11 mouse cellular contexts compared by ENCODE assay signal in the genomic region with DNA sequence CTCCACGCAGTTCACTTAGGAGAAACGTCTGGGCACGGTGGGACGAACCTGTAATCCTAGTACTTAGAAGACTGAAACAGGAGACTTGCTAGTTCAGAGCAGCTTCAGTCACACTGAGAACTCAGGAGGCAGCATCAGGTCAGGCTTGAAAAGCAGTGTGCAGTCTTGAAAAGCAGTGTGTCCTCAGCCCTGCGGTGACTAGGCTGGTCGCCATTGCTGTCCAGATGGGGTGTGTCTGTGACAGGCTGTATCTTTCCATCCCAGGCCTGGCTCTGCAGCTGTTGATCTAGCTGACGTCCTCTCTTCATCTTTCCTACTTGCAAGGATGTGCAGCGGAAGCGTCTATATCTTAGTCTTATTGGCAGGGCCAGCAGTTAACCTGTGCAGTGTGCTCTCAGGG. TPM values are rescaled to one million over a fixed set of nuclear protein-coding genes. Genes with fewer than 3 reads are reported as not detected.
A peak's percentile ranks its signal among the peaks of the same experiment; 100 is the strongest.
DNase-seq lines count a peak whose midpoint lies in the region; ATAC-seq and TF ChIP-seq lines count a peak whose summit lies in the region.
"Had no signal": no experiment of that assay in that cellular context is flagged by ENCODE, and none has a peak within 500 bp of the region (broad histone marks: within the 10 kb centered on the region; RNA-seq: fewer than 3 reads in every experiment).

No protein-coding gene starts in this region.

- ATAC-seq in kidney, postnatal 0 days (replicated peaks; ENCODE audit: low FRiP score, low read depth), result peak; percentile 47; the same call in 1 of the 2 replicates
- ATAC-seq in heart, postnatal 0 days (ENCODE audit: insufficient read depth, low read depth), result no peak

- TF ChIP-seq CTCF in kidney, postnatal 0 days (IDR thresholded peaks at IDR 0.05; ENCODE audit: low read depth), result no peak
- TF ChIP-seq CTCF in heart, postnatal 0 days (IDR thresholded peaks at IDR 0.05; ENCODE audit: low read depth), result no peak
- no peak for TF ChIP-seq CTCF in liver, adult 2 months (IDR thresholded peaks at IDR 0.05; ENCODE audit: low read depth, low read length)

- peaks cover 12% of the 10 kb centered on the region; the same call in 1 of the 2 replicates for H3K4me1 ChIP-seq in kidney, postnatal 0 days (replicated peaks; ENCODE audit: insufficient read depth, low read length)
- peaks cover 16% of the 10 kb centered on the region; the same call in 1 of the 2 replicates for H3K4me1 ChIP-seq in heart, postnatal 0 days (ENCODE audit: control insufficient read depth, insufficient read depth)
- peaks cover 8% of the 10 kb centered on the region for H3K4me1 ChIP-seq in liver, adult 2 months (ENCODE audit: control insufficient read depth, insufficient read depth, low read length)

- WGBS in kidney, postnatal 0 days, result 45% methylated on average over 9 of the region's 9 CpGs
- 70% methylated on average over 9 of the region's 9 CpGs for WGBS in heart, postnatal 0 days
- WGBS in liver, adult 2 months, result 79% methylated on average over 9 of the region's 9 CpGs

- H3K9me3 ChIP-seq in kidney, postnatal 0 days (replicated peaks; ENCODE audit: low read length), result no peaks in the 10 kb centered on the region
- no peaks in the 10 kb centered on the region for H3K9me3 ChIP-seq in heart, postnatal 0 days (replicated peaks; ENCODE audit: control insufficient read depth, low read length)
- H3K9me3 ChIP-seq: embryonic facial prominence, embryonic 15.5 days; G1E had no signal

- no peak overlapping the region for H3K4me2 ChIP-seq in kidney, postnatal 0 days (ENCODE audit: low read length)
- no peak overlapping the region for H3K4me2 ChIP-seq in heart, postnatal 0 days (ENCODE audit: low read depth, low read length)
- H3K4me2 ChIP-seq: embryonic facial prominence, embryonic 15.5 days had no signal

- no peak for TF ChIP-seq POLR2A in liver, adult 2 months (IDR thresholded peaks at IDR 0.05; ENCODE audit: extremely low read depth, insufficient read depth, low read length)

- no peaks in the 10 kb centered on the region for H3K27me3 ChIP-seq in kidney, postnatal 0 days (ENCODE audit: insufficient read depth, low read length)
- no peaks in the 10 kb centered on the region for H3K27me3 ChIP-seq in heart, postnatal 0 days (ENCODE audit: control insufficient read depth, insufficient read depth, low read length)
- no peaks in the 10 kb centered on the region for H3K27me3 ChIP-seq in liver, adult 2 months (ENCODE audit: control insufficient read depth, insufficient read depth, low read length)
- H3K27me3 ChIP-seq: embryonic facial prominence, embryonic 15.5 days had no signal

- no peak overlapping the region for H3K4me3 ChIP-seq in kidney, postnatal 0 days (replicated peaks; ENCODE audit: low read depth, low read length)
- H3K4me3 ChIP-seq in heart, postnatal 0 days (ENCODE audit: low read depth, low read length), result no peak overlapping the region
- H3K4me3 ChIP-seq in liver, adult 2 months (ENCODE audit: insufficient read depth, low read depth, low read length), result no peak overlapping the region
- H3K4me3 ChIP-seq: embryonic facial prominence, embryonic 15.5 days had no signal

- H3K36me3 ChIP-seq in kidney, postnatal 0 days (ENCODE audit: insufficient read depth, low read length), result peaks cover 24% of the 10 kb centered on the region
- H3K36me3 ChIP-seq in heart, postnatal 0 days (replicated peaks; ENCODE audit: control insufficient read depth, insufficient read depth, low read length), result peaks cover 17% of the 10 kb centered on the region
- H3K36me3 ChIP-seq in liver, adult 2 months (ENCODE audit: control insufficient read depth, insufficient read depth, low read length), result no peaks in the 10 kb centered on the region

- peak; percentile 61 for DNase-seq in kidney, postnatal 0 days (ENCODE audit: low spot score)
- no peak for DNase-seq in kidney, adult 11 months
- peak; percentile 5 for DNase-seq in heart, postnatal 0 days (ENCODE audit: low spot score)
- no peak for DNase-seq in liver, adult 2 months (ENCODE audit: extremely low read depth, low read depth, low spot score)
- peak; percentile 72 to 85 for DNase-seq in spleen, postnatal 10 days (ENCODE audit: low spot score in 2 of 2)
- DNase-seq in cerebellum, postnatal 10 days, result no peak
- no peak for DNase-seq in cerebellum, postnatal 25 days
- no peak for DNase-seq in cerebellum, adult 11 months
- DNase-seq: gastrocnemius, postnatal 25 days had no signal

- peak overlapping the region; percentile 79 for H3K27ac ChIP-seq in kidney, postnatal 0 days
- H3K27ac ChIP-seq in heart, postnatal 0 days (ENCODE audit: low read depth), result peak overlapping the region; percentile 73
- peak overlapping the region; percentile 60 for H3K27ac ChIP-seq in liver, adult 2 months (replicated peaks; ENCODE audit: insufficient read depth, low read depth, low read length)

- H3K79me2 ChIP-seq in liver, adult 2 months (ENCODE audit: control insufficient read depth, insufficient read depth, low read length), result no peaks in the 10 kb centered on the region

- no peak for TF ChIP-seq EP300 in heart, postnatal 0 days (IDR thresholded peaks at IDR 0.05; ENCODE audit: low read depth)

- no peak overlapping the region for H3K9ac ChIP-seq in kidney, postnatal 0 days (ENCODE audit: low read depth, low read length)
- no peak overlapping the region for H3K9ac ChIP-seq in heart, postnatal 0 days (replicated peaks; ENCODE audit: low read depth, low read length)
- H3K9ac ChIP-seq in liver, adult 2 months (ENCODE audit: low read depth, low read length), result no peak overlapping the region
- H3K9ac ChIP-seq: embryonic facial prominence, embryonic 15.5 days had no signal

RNA-seq across cellular contexts. Expression of gene Gan, which starts 42.9 kb away (rescaled TPM):
- polyA plus RNA-seq in kidney, postnatal 0 days (2015; fragmentation: Nextera tagmentation; extraction: Ambion mirVana), result 1.1 and 1.2 TPM in 2 replicates
- 3.1 and 4.0 TPM in 2 replicates for total RNA-seq in heart, postnatal 0 days (2014; rRNA removed; ENCODE audit: low replicate concordance)
- polyA plus RNA-seq in heart, postnatal 0 days (2015; fragmentation: Nextera tagmentation; extraction: Ambion mirVana), result 0.60 and 0.99 TPM in 2 replicates
- total RNA-seq in liver, adult 2 months (2014; rRNA removed), result 1.2 and 1.3 TPM in 2 replicates
- 1.1 and 1.5 TPM in 2 replicates for polyA plus RNA-seq in liver, adult 2 months (2012; rRNA removed)

RNA-seq across cellular contexts. Expression of gene Cmip, which starts 56.1 kb away (rescaled TPM):
- polyA plus RNA-seq in kidney, postnatal 0 days (2015; fragmentation: Nextera tagmentation; extraction: Ambion mirVana), result 31.3 and 36.8 TPM in 2 replicates
- 11.1 and 19.6 TPM in 2 replicates for total RNA-seq in heart, postnatal 0 days (2014; rRNA removed; ENCODE audit: low replicate concordance)
- 4.9 and 5.7 TPM in 2 replicates for polyA plus RNA-seq in heart, postnatal 0 days (2015; fragmentation: Nextera tagmentation; extraction: Ambion mirVana)
- total RNA-seq in liver, adult 2 months (2014; rRNA removed), result 8.8 and 17.7 TPM in 2 replicates
- polyA plus RNA-seq in liver, adult 2 months (2012; rRNA removed), result 21.0 and 30.3 TPM in 2 replicates

Comparison
In these comparisons a context has a peak if more than half of its experiments do, and no peak if none do; other contexts are left out.
1. DNase-seq: peak in kidney, postnatal 0 days (single experiment), heart, postnatal 0 days (single experiment) and spleen, postnatal 10 days (2 of 2); none in kidney, adult 11 months (single experiment), liver, adult 2 months (single experiment), cerebellum, postnatal 10 days (0 of 2), cerebellum, postnatal 25 days (0 of 2) and cerebellum, adult 11 months (single experiment).
2. Peak in every context shown above with its lines, with median percentiles within 50 percentile points of each other: H3K27ac ChIP-seq.